Mouse (Mus musculus) megakaryocyte progenitor cell, adult 5-6 weeks (primary cell): ENCODE results near the gene Txndc12. TPM values are rescaled to one million over a fixed set of nuclear protein-coding genes. Genes with fewer than 3 reads are reported as not detected.

Experiments
- ATAC-seq: replicated peaks from 2 replicates; pipeline ENCODE4 v1.8.0; 2016; ENCODE audit warnings: mild to moderate bottlenecking, moderate TSS enrichment, inconsistent platforms; ENCODE audit not compliant: poor library complexity
- total RNA-seq, 2 experiments: library from RNA; stranded (forward) in 1 of 2; stranded (reverse) in 1 of 2; fragments of 157-497, 149-512 nt in 1 of 2; fragments of 200-1000 nt in 1 of 2; gene quantifications; 2 replicates each; pipeline versions ENCODE4 v1.2.3 to v1.2.4; 2015 to 2017

Gene Txndc12
- total RNA-seq, 2 experiments from 2014 or later: 75.3 to 88.7 TPM

- ATAC-seq: no peak
Observed at GRCm38 (mm10) chr4:108845824-108846569, 11.6 kb downstream of the Txndc12 start.

DNA sequence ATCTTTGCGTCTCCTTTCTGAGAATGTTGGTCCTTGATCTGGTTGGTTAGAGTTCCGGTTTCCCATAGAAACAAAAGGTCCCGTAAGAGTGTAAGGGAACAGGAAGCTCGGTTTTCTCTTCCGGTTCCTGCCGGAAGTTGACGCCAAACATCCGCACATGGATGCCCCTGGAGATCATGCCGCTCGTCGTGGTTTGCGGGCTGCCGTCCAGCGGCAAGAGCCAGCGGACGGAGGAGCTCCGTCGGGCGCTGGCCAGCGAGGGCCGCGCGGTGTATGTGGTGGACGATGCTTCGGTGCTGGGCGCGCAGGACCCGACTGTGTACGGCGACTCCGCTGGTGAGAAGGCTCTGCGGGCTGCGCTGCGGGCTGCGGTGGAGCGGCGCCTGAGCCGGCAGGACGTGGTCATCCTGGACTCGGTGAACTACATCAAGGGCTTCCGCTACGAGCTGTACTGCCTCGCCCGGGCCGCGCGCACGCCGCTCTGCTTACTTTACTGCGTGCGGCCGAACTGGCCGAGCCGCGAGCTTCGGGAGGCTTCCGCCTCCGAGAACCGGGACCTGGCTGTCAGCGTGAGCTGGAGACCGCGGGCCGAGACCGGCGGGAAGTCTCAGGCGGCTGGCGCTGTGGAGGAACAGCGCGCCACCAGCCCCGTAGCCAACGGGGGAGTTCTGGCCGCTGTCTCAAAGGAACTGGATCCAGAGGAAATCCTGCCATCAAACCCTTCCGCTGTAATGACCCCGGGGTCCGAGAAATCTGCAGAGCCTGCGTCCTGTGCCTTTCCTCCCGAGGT, 13.5 kb downstream of the Txndc12 start, which contains the start of gene Kti12:
Gene Kti12 (plus strand): TSS at position 71 of the 790 bp plus-strand sequence.
- ATAC-seq: peak; percentile 92

GRCm38 (mm10) chr4:108848505-108848848, 14.1 kb downstream of the Txndc12 start, which contains the start of gene A730015C16Rik:
TSS of gene A730015C16Rik (minus strand) at chr4:108848619.
- ATAC-seq: peak; percentile 26

GRCm38 (mm10) chr4:108866806-108867205, 32.4 kb downstream of the Txndc12 start:
- peak; percentile 84 for ATAC-seq

- ATAC-seq: peak; percentile 93
Observed at GRCm38 (mm10) chr4:108869730-108870374, 35.5 kb downstream of the Txndc12 start.

DNA sequence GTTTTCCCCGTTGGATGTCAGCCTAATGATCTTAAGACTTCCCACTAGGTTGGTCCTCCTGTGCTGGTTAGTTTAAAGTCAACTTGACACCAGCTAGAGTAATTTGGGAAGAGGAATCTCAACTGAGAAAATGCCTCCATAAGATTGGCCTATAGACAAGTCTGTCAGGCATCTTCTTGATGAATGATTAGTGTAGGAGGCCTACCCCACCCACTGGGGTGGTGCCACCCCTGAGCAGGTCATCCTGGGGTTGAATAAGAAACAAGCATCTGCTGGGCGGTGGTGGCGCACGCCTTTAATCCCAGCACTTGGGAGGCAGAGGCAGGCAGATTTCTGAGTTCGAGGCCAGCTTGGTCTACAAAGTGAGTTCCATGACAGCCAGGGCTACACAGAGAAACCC, 39.3 kb downstream of the Txndc12 start:
- ATAC-seq: no peak

GRCm38 (mm10) chr4:108877901-108878300, 43.5 kb downstream of the Txndc12 start:
- no peak for ATAC-seq

- ATAC-seq: peak; percentile 97
Observed at GRCm38 (mm10) chr4:108878963-108879822, 44.8 kb downstream of the Txndc12 start, which contains the start of gene Rab3b. TSS of gene Rab3b (plus strand) at chr4:108879063.

- ATAC-seq: no peak
Observed at GRCm38 (mm10) chr4:108883815-108884214, 49.4 kb downstream of the Txndc12 start.

DNA sequence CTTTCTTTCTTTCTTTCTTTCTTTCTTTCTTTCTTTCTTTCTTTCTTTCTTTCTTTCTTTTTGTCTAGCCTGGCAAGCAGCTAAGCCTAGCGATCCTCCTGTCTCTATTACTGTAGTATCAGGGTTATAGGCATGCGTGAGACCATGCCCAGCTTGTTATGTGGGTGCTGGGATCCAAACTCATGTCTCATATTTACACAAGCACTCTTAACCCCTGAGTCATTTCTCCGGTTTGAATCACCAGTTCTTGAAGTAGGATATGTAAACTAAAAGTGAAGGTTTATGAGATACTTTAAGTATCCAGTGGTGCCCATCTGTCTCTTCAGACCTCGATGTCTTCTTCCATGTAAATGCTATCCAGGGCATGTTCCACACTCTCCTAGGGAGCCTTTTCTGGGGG, 53.1 kb downstream of the Txndc12 start:
- ATAC-seq: no peak

DNA sequence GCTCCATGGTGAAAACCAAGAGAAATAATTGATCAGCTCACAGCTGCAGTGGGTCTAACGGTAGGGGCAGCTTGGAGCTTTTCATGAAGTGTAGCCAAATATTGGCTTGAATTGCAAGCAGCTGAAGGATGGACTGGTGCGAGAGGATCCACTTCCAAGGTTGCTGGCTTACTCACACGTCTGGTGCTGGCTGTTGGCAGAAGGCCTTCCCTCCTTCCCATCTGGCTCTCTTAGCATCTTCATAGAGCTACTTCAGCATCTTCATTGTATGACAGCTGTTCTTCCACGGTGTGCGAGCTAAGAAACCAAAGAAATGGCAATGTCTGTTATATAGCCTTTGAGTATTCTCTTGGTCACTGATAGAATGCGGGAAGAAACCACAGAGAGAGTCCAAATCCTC, 56.5 kb downstream of the Txndc12 start:
- no peak for ATAC-seq

DNA sequence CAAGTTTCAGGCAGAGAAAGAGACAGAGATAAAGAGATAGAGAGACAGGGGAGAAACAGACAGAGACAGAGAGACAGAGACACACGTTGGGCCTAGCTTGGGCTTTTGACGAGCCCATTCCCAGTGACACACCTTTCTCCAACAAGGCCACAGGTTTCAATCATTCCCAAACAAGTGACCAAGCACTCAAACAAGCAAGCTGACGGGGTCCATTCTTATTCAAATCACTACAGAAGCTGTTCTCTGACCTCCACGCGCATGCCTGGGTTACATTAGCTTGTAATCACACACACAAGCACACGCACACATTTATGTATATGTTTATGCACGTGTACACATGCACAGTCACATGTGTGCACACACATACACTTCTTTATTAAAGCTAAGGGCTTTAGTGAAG, 66.0 kb downstream of the Txndc12 start:
- ATAC-seq: no peak

DNA sequence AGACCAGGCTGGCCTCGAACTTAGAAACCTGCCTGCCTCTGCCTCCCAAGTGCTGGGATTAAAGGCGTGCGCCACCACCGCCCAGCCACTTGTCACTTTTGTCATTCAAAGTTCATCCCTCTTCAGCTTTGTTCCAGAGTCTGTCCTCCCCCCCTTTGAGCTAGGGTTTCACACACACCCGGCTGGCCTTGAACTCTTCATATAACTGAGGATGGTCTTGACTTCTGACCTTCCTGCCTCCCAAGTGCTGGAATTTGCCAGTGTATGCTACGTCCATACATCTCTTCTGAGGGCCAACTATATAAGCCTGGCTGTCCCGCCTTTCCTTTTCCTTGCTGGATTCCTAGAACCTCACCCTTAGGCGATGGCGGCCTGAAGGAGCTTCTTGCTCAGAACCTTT, 68.5 kb downstream of the Txndc12 start:
- ATAC-seq: no peak

- no peak for ATAC-seq
Observed at GRCm38 (mm10) chr4:108903346-108903745, 68.9 kb downstream of the Txndc12 start.

DNA sequence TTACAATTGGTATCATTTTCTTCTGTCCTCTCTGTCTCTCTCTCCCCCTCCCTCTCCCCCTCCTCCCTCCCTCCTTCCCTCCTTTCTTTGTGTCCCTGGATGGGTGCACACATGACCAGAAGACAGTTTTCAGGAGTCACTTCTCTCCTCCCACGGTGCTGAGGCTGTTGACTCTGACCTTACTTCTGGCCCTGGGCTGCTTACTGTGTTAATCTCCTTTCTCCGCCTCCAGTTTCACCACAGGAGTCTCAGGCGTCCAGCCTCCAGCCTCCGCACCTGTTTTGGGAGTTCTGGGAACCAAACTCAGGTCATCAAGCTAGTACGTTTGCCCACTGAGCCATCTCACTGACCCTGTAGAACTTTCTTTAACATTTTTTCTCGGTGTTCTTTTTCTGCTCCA, 69.7 kb downstream of the Txndc12 start:
- no peak for ATAC-seq

DNA sequence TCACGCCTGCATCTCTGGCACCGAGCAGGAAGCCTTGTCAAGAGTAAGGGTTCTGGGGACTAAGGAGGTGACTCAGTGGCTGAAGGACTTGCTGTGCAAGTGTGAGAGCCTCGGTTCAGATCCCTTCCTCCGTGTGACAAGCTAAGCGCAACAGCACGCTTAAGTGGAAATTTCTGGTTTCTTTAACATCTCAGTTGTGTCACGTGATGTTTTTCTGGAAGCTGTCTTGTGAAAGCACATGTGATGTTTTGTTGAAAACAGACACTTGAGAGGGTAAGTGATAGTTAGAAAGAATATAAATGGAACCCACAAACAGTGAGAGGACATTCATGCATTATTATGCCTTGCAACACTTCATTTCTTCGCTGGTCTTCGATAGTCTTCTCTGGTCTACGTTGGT, 70.4 kb downstream of the Txndc12 start:
- ATAC-seq: no peak

DNA sequence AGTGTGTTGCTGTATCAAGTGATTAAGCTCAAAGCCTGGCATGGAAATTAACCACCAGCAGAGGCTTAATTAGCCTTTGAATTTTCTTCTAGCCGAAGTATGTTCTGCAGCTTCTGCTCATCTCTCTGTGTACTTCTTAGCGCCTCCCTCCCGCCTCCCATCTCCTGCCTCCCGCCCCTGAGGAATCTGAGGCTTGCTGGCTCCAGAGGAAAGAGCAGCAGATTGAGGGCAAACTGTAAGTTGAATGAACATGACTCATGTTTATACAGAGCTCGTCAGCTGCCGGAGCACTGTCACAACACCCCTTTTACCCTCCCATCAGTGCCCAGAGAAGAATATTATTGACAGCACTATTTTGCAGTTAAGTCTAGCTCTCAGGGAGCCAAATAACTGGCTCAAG, 71.5 kb downstream of the Txndc12 start:
- no peak for ATAC-seq

DNA sequence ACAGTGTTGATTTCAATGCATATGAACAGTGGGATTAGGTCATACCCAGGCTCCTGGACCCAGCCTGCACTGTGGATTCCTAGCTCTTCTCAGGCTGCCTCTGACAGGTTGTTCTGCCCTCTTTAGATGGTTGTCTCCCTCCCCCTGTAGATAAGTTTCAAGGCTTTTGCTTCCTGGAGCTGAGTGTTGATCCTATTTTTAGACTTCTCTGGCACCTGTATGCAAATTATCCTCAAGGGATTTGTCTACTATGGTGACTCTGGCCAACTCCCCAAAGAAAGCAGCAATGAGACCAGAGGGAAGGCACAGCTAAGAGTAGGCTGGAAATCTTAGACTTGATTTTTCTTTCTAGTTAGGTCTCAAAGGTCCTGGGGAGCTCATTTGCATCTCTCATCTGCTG, 73.1 kb downstream of the Txndc12 start:
- no peak for ATAC-seq

DNA sequence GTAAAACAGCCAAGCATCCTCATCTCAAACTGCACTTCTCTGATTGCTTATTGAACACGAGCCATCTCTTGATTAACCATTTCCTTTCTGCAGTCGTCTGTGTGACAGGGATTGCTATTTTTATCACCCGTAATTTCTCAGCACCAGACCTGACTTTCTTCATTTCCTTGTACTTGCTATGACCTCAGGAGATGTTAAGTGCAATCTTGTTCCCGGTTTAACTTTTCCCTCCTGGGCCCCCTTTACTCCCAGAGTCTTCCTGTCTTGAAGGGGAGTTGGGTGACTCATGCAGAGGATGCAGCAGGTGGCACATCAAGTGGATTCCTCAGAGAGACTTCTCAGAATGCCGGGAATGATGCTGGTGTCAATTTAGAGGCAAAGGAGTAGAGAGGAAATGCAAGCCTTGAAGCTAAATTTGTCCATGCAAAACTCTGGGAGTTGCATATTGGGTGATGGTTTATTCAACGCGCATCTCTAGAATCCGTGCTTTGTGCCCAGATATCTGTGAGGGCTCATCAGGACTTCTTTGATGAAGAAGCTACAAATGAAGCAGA, 75.5 kb downstream of the Txndc12 start:
- no peak for ATAC-seq
